Mouse (Mus musculus) macrophage (primary cell): ENCODE measurements around the gene Hist1h4h. TPM values are rescaled to one million over a fixed set of nuclear protein-coding genes. Genes with fewer than 3 reads are reported as not detected.
"Not testable (repeated sequence)": the region's sequence is repeated elsewhere in the genome, so short reads cannot be mapped to it uniquely, and the experiment has no call there.

Experiments
- H3K27ac ChIP-seq: fragments of 350-480 bp; formaldehyde crosslinking; 2 replicates; pipeline ENCODE4 v1.9.0; 2021
- H3K36me3 ChIP-seq: fragments of 350-480 bp; formaldehyde crosslinking; 2 replicates; pipeline ENCODE4 v1.9.0; 2021; ENCODE audit errors: inconsistent target
- H3K4me3 ChIP-seq: fragments of 350-480 bp; formaldehyde crosslinking; 2 replicates; pipeline ENCODE4 v1.9.0; 2021; ENCODE audit errors: inconsistent target
- H3K79me2 ChIP-seq: fragments of 350-480 bp; formaldehyde crosslinking; 2 replicates; pipeline ENCODE4 v1.9.0; 2021; ENCODE audit errors: inconsistent target
- WGBS: methylation state at CpG from one replicate; pipeline ENCODE4 v1.1.7; 2026; ENCODE audit warnings: inconsistent platforms; ENCODE audit not compliant: missing documents; 5-methylcytosine and 5-hydroxymethylcytosine counted together
- polyA plus RNA-seq: library from polyadenylated mRNA; stranded (reverse); fragments of 250-400 nt; gene quantifications from 3 replicates; pipeline ENCODE4 v1.2.4, GENCODE M21; 2018; ENCODE audit warnings: inconsistent platforms

Gene Hist1h4h
- polyA plus RNA-seq, 1 experiment from 2014 or later, result 1.0 TPM

- peak overlapping the region; percentile 41 for H3K27ac ChIP-seq
- no peaks in the 10 kb centered on the region for H3K36me3 ChIP-seq
- H3K79me2 ChIP-seq, result no peaks in the 10 kb centered on the region
- WGBS, result 0% methylated on average over 6 of the region's 6 CpGs
- peak overlapping the region; percentile 50 for H3K4me3 ChIP-seq
Measured at GRCm38 (mm10) chr13:23518885-23519284, 12.0 kb upstream of the Hist1h4h start.

- Histone ChIP-seq H3K4me3 (peak overlapping the region; percentile 50), H3K36me3 (no peaks in the 10 kb centered on the region), H3K79me2 (no peaks in the 10 kb centered on the region), H3K27ac (no peak overlapping the region)
- WGBS, result 2% methylated on average over 9 of the region's 10 CpGs
Measured at GRCm38 (mm10) chr13:23519416-23519815, 11.4 kb upstream of the Hist1h4h start.

- H3K4me3 ChIP-seq, result no peak overlapping the region
- 3% methylated on average over 14 of the region's 14 CpGs for WGBS
Measured at GRCm38 (mm10) chr13:23521703-23522102, 9.1 kb upstream of the Hist1h4h start.

GRCm38 (mm10) chr13:23523976-23524375 lies 6.9 kb upstream of the Hist1h4h start:
- WGBS, result 45% methylated on average over 5 of the region's 5 CpGs
- Histone ChIP-seq H3K4me3 (no peak overlapping the region), H3K36me3 (no peaks in the 10 kb centered on the region), H3K27ac (no peak overlapping the region), H3K79me2 (no peaks in the 10 kb centered on the region)

More at GRCm38 (mm10) chr13:23521703-23522102, 9.1 kb upstream of the Hist1h4h start:
- H3K27ac ChIP-seq, result no peak overlapping the region
- H3K36me3 ChIP-seq, result no peaks in the 10 kb centered on the region
- no peaks in the 10 kb centered on the region for H3K79me2 ChIP-seq

- Histone ChIP-seq H3K79me2 (no peaks in the 10 kb centered on the region), H3K4me3 (no peak overlapping the region), H3K27ac (no peak overlapping the region), H3K36me3 (no peaks in the 10 kb centered on the region)
- WGBS, result 18% methylated on average over 5 of the region's 5 CpGs
Measured at GRCm38 (mm10) chr13:23524654-23525053, 6.2 kb upstream of the Hist1h4h start.

GRCm38 (mm10) chr13:23525901-23526300 lies 4.9 kb upstream of the Hist1h4h start:
- peak overlapping the region; percentile 27; the same call in 1 of the 2 replicates for H3K4me3 ChIP-seq
- no peaks in the 10 kb centered on the region for H3K36me3 ChIP-seq
- H3K79me2 ChIP-seq, result no peaks in the 10 kb centered on the region
- H3K27ac ChIP-seq, result no peak overlapping the region
- 6% methylated on average over 10 of the region's 10 CpGs for WGBS

GRCm38 (mm10) chr13:23526312-23526711 lies 4.5 kb upstream of the Hist1h4h start:
- Histone ChIP-seq H3K79me2 (no peaks in the 10 kb centered on the region), H3K4me3 (peak overlapping the region; percentile 27), H3K27ac (no peak overlapping the region), H3K36me3 (no peaks in the 10 kb centered on the region)
- WGBS, result 1% methylated on average over 15 of the region's 17 CpGs

GRCm38 (mm10) chr13:23529005-23529404 lies 1.8 kb upstream of the Hist1h4h start:
- 93% methylated on average over 5 of the region's 5 CpGs for WGBS
- no peaks in the 10 kb centered on the region for H3K36me3 ChIP-seq
- H3K79me2 ChIP-seq, result no peaks in the 10 kb centered on the region
- H3K4me3 ChIP-seq, result no peak overlapping the region
- H3K27ac ChIP-seq, result no peak overlapping the region

- Histone ChIP-seq H3K79me2 (no peaks in the 10 kb centered on the region), H3K36me3 (no peaks in the 10 kb centered on the region), H3K4me3 (peak overlapping the region; percentile 58), H3K27ac (peak overlapping the region; percentile 91; the same call in 1 of the 2 replicates)
- 26% methylated on average over 2 of the region's 2 CpGs for WGBS
Measured at GRCm38 (mm10) chr13:23529480-23530165, 1.2 kb upstream of the Hist1h4h start.

- Histone ChIP-seq H3K79me2 (no peaks in the 10 kb centered on the region), H3K27ac (peak overlapping the region; percentile 91), H3K4me3 (peak overlapping the region; percentile 58), H3K36me3 (no peaks in the 10 kb centered on the region)
- 2% methylated on average over 20 of the region's 20 CpGs for WGBS
Measured at GRCm38 (mm10) chr13:23530181-23530900, 509 bp upstream of the Hist1h4h start.

- Histone ChIP-seq H3K4me3 (peak overlapping the region; percentile 37), H3K36me3 (no peaks in the 10 kb centered on the region), H3K27ac (peak overlapping the region; percentile 91), H3K79me2 (no peaks in the 10 kb centered on the region)
- 36% methylated on average over 9 of the region's 9 CpGs for WGBS
Measured at GRCm38 (mm10) chr13:23532262-23533075, 1.6 kb downstream of the Hist1h4h start.

GRCm38 (mm10) chr13:23533560-23534367 lies 2.9 kb downstream of the Hist1h4h start, which contains the start of gene Hist1h2af:
Gene Hist1h2af, plus strand, starts transcription at chr13:23533906.
- 4% methylated on average over 12 of the region's 53 CpGs for WGBS

GRCm38 (mm10) chr13:23534368-23535131 lies 3.7 kb downstream of the Hist1h4h start:
- Histone ChIP-seq H3K36me3 (no peaks in the 10 kb centered on the region), H3K4me3 (peak overlapping the region; percentile 41), H3K27ac (peak overlapping the region; percentile 89), H3K79me2 (no peaks in the 10 kb centered on the region)
- 1% methylated on average over 15 of the region's 15 CpGs for WGBS

More at GRCm38 (mm10) chr13:23533560-23534367, 2.9 kb downstream of the Hist1h4h start, which contains the start of gene Hist1h2af:
- Histone ChIP-seq H3K4me3 (peak within 1 kb of the TSS; percentile 41), H3K27ac (peak within 1 kb of the TSS; percentile 91)
- H3K79me2 ChIP-seq, H3K36me3 ChIP-seq: not testable (repeated sequence)
